Mouse (Mus musculus): ENCODE results near the gene Asb5. TPM values are rescaled to one million over a fixed set of nuclear protein-coding genes. Genes with fewer than 3 reads are reported as not detected.
"Not testable (repeated sequence)": the region's sequence is repeated elsewhere in the genome, so short reads cannot be mapped to it uniquely, and the experiment has no call there.

Gene Asb5
- polyA plus RNA-seq, 1 experiment from 2014 or later, result 2.8 TPM

GRCm38 (mm10) chr8:54603440-54603839 is 74.1 kb downstream of the Asb5 start:
- H3K9ac ChIP-seq (ENCODE audit: low read depth, low read length), result no peak overlapping the region
- no peaks in the 10 kb centered on the region for H3K9me3 ChIP-seq (ENCODE audit: control insufficient read depth)
- H3K36me3 ChIP-seq (ENCODE audit: control insufficient read depth, insufficient read depth), result no peaks in the 10 kb centered on the region
- H3K27ac ChIP-seq (ENCODE audit: low read depth, low read length), result no peak overlapping the region
- ATAC-seq, result no peak
- H3K4me1 ChIP-seq (replicated peaks; ENCODE audit: control insufficient read depth, insufficient read depth, low read length), result peaks cover 2% of the 10 kb centered on the region; the same call in 1 of the 2 replicates
- H3K4me3 ChIP-seq (ENCODE audit: low read depth, low read length), result no peak overlapping the region
- no peak for TF ChIP-seq CTCF (IDR thresholded peaks at IDR 0.05; ENCODE audit: low read depth)
- no peaks in the 10 kb centered on the region for H3K27me3 ChIP-seq (replicated peaks; ENCODE audit: control insufficient read depth, insufficient read depth, low read length)
- WGBS, result 81% methylated on average over 4 of the region's 4 CpGs
- H3K4me2 ChIP-seq (replicated peaks; ENCODE audit: low read depth), result no peak overlapping the region

GRCm38 (mm10) chr8:54609336-54609735 is 80.0 kb downstream of the Asb5 start:
- H3K9ac ChIP-seq (ENCODE audit: low read depth, low read length), result no peak overlapping the region
- H3K27me3 ChIP-seq (replicated peaks; ENCODE audit: control insufficient read depth, insufficient read depth, low read length), result no peaks in the 10 kb centered on the region
- H3K4me3 ChIP-seq (ENCODE audit: low read depth, low read length), result no peak overlapping the region
- ATAC-seq, result no peak
- WGBS, result 70% methylated on average over 2 of the region's 2 CpGs
- no peaks in the 10 kb centered on the region for H3K4me1 ChIP-seq (replicated peaks; ENCODE audit: control insufficient read depth, insufficient read depth, low read length)
- H3K9me3 ChIP-seq (ENCODE audit: control insufficient read depth), result no peaks in the 10 kb centered on the region
- no peak for TF ChIP-seq CTCF (IDR thresholded peaks at IDR 0.05; ENCODE audit: low read depth)
- H3K27ac ChIP-seq (ENCODE audit: low read depth, low read length), result no peak overlapping the region
- no peaks in the 10 kb centered on the region for H3K36me3 ChIP-seq (ENCODE audit: control insufficient read depth, insufficient read depth)
- H3K4me2 ChIP-seq (replicated peaks; ENCODE audit: low read depth), result no peak overlapping the region

- Histone ChIP-seq H3K27me3 (replicated peaks; ENCODE audit: control insufficient read depth, insufficient read depth, low read length) (no peaks in the 10 kb centered on the region), H3K4me1 (replicated peaks; ENCODE audit: control insufficient read depth, insufficient read depth, low read length) (no peaks in the 10 kb centered on the region), H3K27ac (ENCODE audit: low read depth, low read length) (no peak overlapping the region), H3K36me3 (ENCODE audit: control insufficient read depth, insufficient read depth) (no peaks in the 10 kb centered on the region), H3K9me3 (ENCODE audit: control insufficient read depth) (no peaks in the 10 kb centered on the region), H3K9ac (ENCODE audit: low read depth, low read length) (no peak overlapping the region), H3K4me2 (replicated peaks; ENCODE audit: low read depth) (no peak overlapping the region), H3K4me3 (ENCODE audit: low read depth, low read length) (no peak overlapping the region)
- ATAC-seq, result no peak
- TF ChIP-seq CTCF (IDR thresholded peaks at IDR 0.05; ENCODE audit: low read depth), result no peak
- 70% methylated on average over 4 of the region's 4 CpGs for WGBS
These were observed 80.9 kb downstream of the Asb5 start for GRCm38 (mm10) chr8:54610238-54610637.

- not testable (repeated sequence) for H3K27ac ChIP-seq (ENCODE audit: low read depth, low read length); H3K4me3 ChIP-seq (ENCODE audit: low read depth, low read length); ATAC-seq; H3K9ac ChIP-seq (ENCODE audit: low read depth, low read length); H3K27me3 ChIP-seq (replicated peaks; ENCODE audit: control insufficient read depth, insufficient read depth, low read length); H3K4me2 ChIP-seq (replicated peaks; ENCODE audit: low read depth); H3K36me3 ChIP-seq (ENCODE audit: control insufficient read depth, insufficient read depth); H3K9me3 ChIP-seq (ENCODE audit: control insufficient read depth); H3K4me1 ChIP-seq (replicated peaks; ENCODE audit: control insufficient read depth, insufficient read depth, low read length)
- 79% methylated on average over 17 of the region's 17 CpGs for WGBS
These were observed 87.3 kb downstream of the Asb5 start for GRCm38 (mm10) chr8:54616710-54617109.

Other genes starting within 250 kb of the Asb5 start
- 33.6 and 35.3 TPM in 2 replicates for gene Spcs3, start 418 bp downstream of the Asb5 start, polyA plus RNA-seq (2015; fragmentation: Nextera tagmentation; extraction: Ambion mirVana)
- not detected in 2 replicates for gene Spata4, start 71.2 kb downstream of the Asb5 start, polyA plus RNA-seq (2015; fragmentation: Nextera tagmentation; extraction: Ambion mirVana)

Measured in intestine, postnatal 0 days (tissue).